Mouse (Mus musculus): Measurements from ENCODE around the gene Siah3. TPM values are rescaled to one million over a fixed set of nuclear protein-coding genes. Genes with fewer than 3 reads are reported as not detected.

Gene Siah3
- polyA plus RNA-seq (2014; fragmentation: Nextera tagmentation; extraction: Ambion mirVana): not detected in 2 replicates

GRCm38 (mm10) chr14:75455743-75456421 lies at the start of gene Siah3:
Siah3 (plus strand) TSS chr14:75455982.
- Histone ChIP-seq H3K4me3 (ENCODE audit: control insufficient read depth in 1 of 2, insufficient read depth in 1 of 2, low read depth in 1 of 2, low read length in 2 of 2) (peak within 1 kb of the TSS; percentile 20 to 40), H3K27ac (replicated peaks in 1 of 2; ENCODE audit: control insufficient read depth in 1 of 2, insufficient read depth in 1 of 2, low read depth in 2 of 2, low read length in 2 of 2) (no peak within 1 kb of the TSS), H3K9ac (ENCODE audit: low read length) (no peak within 1 kb of the TSS; the same call in 1 of the 2 replicates), H3K36me3 (ENCODE audit: control insufficient read depth, insufficient read depth, low read length) (no peaks in the 10 kb centered on the region), H3K9me3 (ENCODE audit: control insufficient read depth, low read length) (no peaks in the 10 kb centered on the region), H3K4me1 (ENCODE audit: control insufficient read depth in 2 of 2, insufficient read depth in 2 of 2, low read length in 2 of 2) (peaks cover 8 to 9% of the 10 kb centered on the region in 2 experiments; a peak in 3 of 4 replicates), H3K27me3 (ENCODE audit: control insufficient read depth, insufficient read depth, low read length) (peaks cover 21% of the 10 kb centered on the region), H3K4me2 (ENCODE audit: low read length) (peak within 1 kb of the TSS; percentile 60)
- 22% methylated on average over 18 of the region's 18 CpGs for WGBS
- no peak for ATAC-seq (ENCODE audit: insufficient number of reproducible peaks, insufficient read depth, low FRiP score, low read depth)

DNA sequence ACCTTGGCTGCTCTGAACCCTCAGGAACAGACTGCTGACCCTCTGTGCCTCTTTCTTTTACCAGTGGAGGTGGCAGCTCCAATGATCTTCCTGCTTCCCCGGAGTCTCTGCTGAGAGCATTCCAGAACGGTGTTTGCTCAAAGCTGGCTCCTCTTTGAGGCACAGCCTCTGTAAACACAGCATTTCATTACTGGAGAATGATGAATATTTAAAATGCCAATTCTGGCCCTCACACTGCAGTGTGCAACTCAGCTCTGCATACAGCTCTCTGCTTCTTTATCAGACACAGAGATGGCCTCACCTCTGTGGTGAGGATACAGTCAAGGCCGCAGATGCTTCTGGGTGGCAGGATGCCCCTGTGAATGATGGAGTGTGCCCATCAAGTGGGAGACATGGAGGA lies 46.0 kb upstream of the Siah3 start:
- Histone ChIP-seq H3K4me1 (ENCODE audit: control insufficient read depth in 2 of 2, insufficient read depth in 2 of 2, low read length in 2 of 2) (no peaks in the 10 kb centered on the region), H3K36me3 (ENCODE audit: control insufficient read depth, insufficient read depth, low read length) (no peaks in the 10 kb centered on the region), H3K27me3 (ENCODE audit: control insufficient read depth, insufficient read depth, low read length) (no peaks in the 10 kb centered on the region; the same call in 1 of the 2 replicates), H3K27ac (replicated peaks in 1 of 2; ENCODE audit: control insufficient read depth in 1 of 2, insufficient read depth in 1 of 2, low read depth in 2 of 2, low read length in 2 of 2) (no peak overlapping the region), H3K9ac (ENCODE audit: low read length) (no peak overlapping the region), H3K4me2 (ENCODE audit: low read length) (no peak overlapping the region), H3K4me3 (ENCODE audit: control insufficient read depth in 1 of 2, insufficient read depth in 1 of 2, low read depth in 1 of 2, low read length in 2 of 2) (no peak overlapping the region), H3K9me3 (ENCODE audit: control insufficient read depth, low read length) (no peaks in the 10 kb centered on the region)
- ATAC-seq (ENCODE audit: insufficient number of reproducible peaks, insufficient read depth, low FRiP score, low read depth): no peak
- 76% methylated on average over 3 of the region's 3 CpGs for WGBS

DNA sequence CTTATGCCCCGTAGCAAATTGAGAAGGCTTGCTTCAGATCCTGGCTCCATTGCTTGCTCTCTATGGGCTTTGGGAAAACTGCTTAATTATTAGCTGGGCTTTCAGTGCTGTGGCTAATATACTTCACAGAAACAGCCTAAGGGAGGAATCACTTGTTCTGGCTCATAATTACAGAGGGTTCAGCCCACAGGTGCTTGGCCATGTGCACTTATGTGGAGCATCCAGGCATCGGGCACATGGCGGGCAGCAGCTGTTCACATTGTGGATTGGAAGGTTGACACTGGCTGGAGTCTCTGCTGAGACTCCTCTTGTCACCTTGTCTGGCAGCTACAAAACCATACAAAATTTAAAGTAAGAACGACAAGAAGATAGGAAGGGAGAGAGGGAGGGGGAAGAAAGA lies 45.4 kb upstream of the Siah3 start:
- no peak for ATAC-seq (ENCODE audit: insufficient number of reproducible peaks, insufficient read depth, low FRiP score, low read depth)
- Histone ChIP-seq H3K27me3 (ENCODE audit: control insufficient read depth, insufficient read depth, low read length) (no peaks in the 10 kb centered on the region; the same call in 1 of the 2 replicates), H3K4me1 (ENCODE audit: control insufficient read depth in 2 of 2, insufficient read depth in 2 of 2, low read length in 2 of 2) (no peaks in the 10 kb centered on the region), H3K27ac (replicated peaks in 1 of 2; ENCODE audit: control insufficient read depth in 1 of 2, insufficient read depth in 1 of 2, low read depth in 2 of 2, low read length in 2 of 2) (no peak overlapping the region), H3K4me3 (ENCODE audit: control insufficient read depth in 1 of 2, insufficient read depth in 1 of 2, low read depth in 1 of 2, low read length in 2 of 2) (no peak overlapping the region), H3K9me3 (ENCODE audit: control insufficient read depth, low read length) (no peaks in the 10 kb centered on the region), H3K9ac (ENCODE audit: low read length) (no peak overlapping the region), H3K36me3 (ENCODE audit: control insufficient read depth, insufficient read depth, low read length) (no peaks in the 10 kb centered on the region), H3K4me2 (ENCODE audit: low read length) (no peak overlapping the region)
- 82% methylated on average over 4 of the region's 4 CpGs for WGBS

GRCm38 (mm10) chr14:75418721-75419120 lies 37.1 kb upstream of the Siah3 start:
- Histone ChIP-seq H3K9me3 (ENCODE audit: control insufficient read depth, low read length) (no peaks in the 10 kb centered on the region), H3K36me3 (ENCODE audit: control insufficient read depth, insufficient read depth, low read length) (no peaks in the 10 kb centered on the region), H3K4me1 (ENCODE audit: control insufficient read depth in 2 of 2, insufficient read depth in 2 of 2, low read length in 2 of 2) (peaks cover 0 to 6% of the 10 kb centered on the region in 2 experiments; a peak in 2 of 4 replicates), H3K4me2 (ENCODE audit: low read length) (no peak overlapping the region), H3K27me3 (ENCODE audit: control insufficient read depth, insufficient read depth, low read length) (no peaks in the 10 kb centered on the region), H3K4me3 (ENCODE audit: control insufficient read depth in 1 of 2, insufficient read depth in 1 of 2, low read depth in 1 of 2, low read length in 2 of 2) (no peak overlapping the region), H3K9ac (ENCODE audit: low read length) (no peak overlapping the region), H3K27ac (replicated peaks in 1 of 2; ENCODE audit: control insufficient read depth in 1 of 2, insufficient read depth in 1 of 2, low read depth in 2 of 2, low read length in 2 of 2) (no peak overlapping the region)
- ATAC-seq (ENCODE audit: insufficient number of reproducible peaks, insufficient read depth, low FRiP score, low read depth): no peak
- WGBS: 83% methylated on average over 3 of the region's 3 CpGs

DNA sequence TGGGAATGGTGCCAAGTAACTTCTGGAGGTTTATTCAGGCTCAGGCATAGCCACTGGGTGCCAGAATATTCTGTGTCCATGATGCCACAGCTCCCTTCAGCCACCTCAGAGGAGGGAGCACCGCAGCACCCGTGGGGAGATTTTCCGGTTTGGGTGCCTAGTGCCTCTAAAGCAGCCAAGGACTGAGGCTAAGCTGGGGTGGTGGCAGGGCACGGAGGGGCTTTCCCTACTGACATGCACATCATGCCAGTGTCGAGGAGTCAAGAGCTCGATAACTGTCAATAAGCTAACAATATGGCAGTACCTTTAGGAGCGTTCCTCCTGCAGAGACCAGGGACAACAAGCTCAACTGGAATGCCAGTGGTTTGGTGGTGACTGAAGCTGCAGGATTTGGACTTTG lies 35.9 kb upstream of the Siah3 start:
- H3K27ac ChIP-seq (replicated peaks in 1 of 2; ENCODE audit: control insufficient read depth in 1 of 2, insufficient read depth in 1 of 2, low read depth in 2 of 2, low read length in 2 of 2): no peak overlapping the region
- H3K27me3 ChIP-seq (ENCODE audit: control insufficient read depth, insufficient read depth, low read length): no peaks in the 10 kb centered on the region
- H3K4me1 ChIP-seq (ENCODE audit: control insufficient read depth in 2 of 2, insufficient read depth in 2 of 2, low read length in 2 of 2): peaks cover 0 to 6% of the 10 kb centered on the region in 2 experiments; a peak in 2 of 4 replicates
- WGBS: 85% methylated on average over 7 of the region's 7 CpGs
- no peak overlapping the region for H3K4me2 ChIP-seq (ENCODE audit: low read length)
- H3K9me3 ChIP-seq (ENCODE audit: control insufficient read depth, low read length): no peaks in the 10 kb centered on the region
- no peak for ATAC-seq (ENCODE audit: insufficient number of reproducible peaks, insufficient read depth, low FRiP score, low read depth)
- no peak overlapping the region for H3K9ac ChIP-seq (ENCODE audit: low read length)
- no peaks in the 10 kb centered on the region for H3K36me3 ChIP-seq (ENCODE audit: control insufficient read depth, insufficient read depth, low read length)
- H3K4me3 ChIP-seq (ENCODE audit: control insufficient read depth in 1 of 2, insufficient read depth in 1 of 2, low read depth in 1 of 2, low read length in 2 of 2): no peak overlapping the region

- no peaks in the 10 kb centered on the region for H3K9me3 ChIP-seq (ENCODE audit: control insufficient read depth, low read length)
- H3K27me3 ChIP-seq (ENCODE audit: control insufficient read depth, insufficient read depth, low read length): no peaks in the 10 kb centered on the region
- no peak overlapping the region for H3K9ac ChIP-seq (ENCODE audit: low read length)
- H3K4me1 ChIP-seq (ENCODE audit: control insufficient read depth in 2 of 2, insufficient read depth in 2 of 2, low read length in 2 of 2): peaks cover 0 to 2% of the 10 kb centered on the region in 2 experiments; a peak in 2 of 4 replicates
- no peak overlapping the region for H3K4me2 ChIP-seq (ENCODE audit: low read length)
- ATAC-seq (ENCODE audit: insufficient number of reproducible peaks, insufficient read depth, low FRiP score, low read depth): no peak
- no peak overlapping the region for H3K27ac ChIP-seq (replicated peaks in 1 of 2; ENCODE audit: control insufficient read depth in 1 of 2, insufficient read depth in 1 of 2, low read depth in 2 of 2, low read length in 2 of 2)
- no peaks in the 10 kb centered on the region for H3K36me3 ChIP-seq (ENCODE audit: control insufficient read depth, insufficient read depth, low read length)
- 46% methylated on average over 6 of the region's 6 CpGs for WGBS
- no peak overlapping the region for H3K4me3 ChIP-seq (ENCODE audit: control insufficient read depth in 1 of 2, insufficient read depth in 1 of 2, low read depth in 1 of 2, low read length in 2 of 2)
Observed at GRCm38 (mm10) chr14:75420811-75421210, 35.0 kb upstream of the Siah3 start.

DNA sequence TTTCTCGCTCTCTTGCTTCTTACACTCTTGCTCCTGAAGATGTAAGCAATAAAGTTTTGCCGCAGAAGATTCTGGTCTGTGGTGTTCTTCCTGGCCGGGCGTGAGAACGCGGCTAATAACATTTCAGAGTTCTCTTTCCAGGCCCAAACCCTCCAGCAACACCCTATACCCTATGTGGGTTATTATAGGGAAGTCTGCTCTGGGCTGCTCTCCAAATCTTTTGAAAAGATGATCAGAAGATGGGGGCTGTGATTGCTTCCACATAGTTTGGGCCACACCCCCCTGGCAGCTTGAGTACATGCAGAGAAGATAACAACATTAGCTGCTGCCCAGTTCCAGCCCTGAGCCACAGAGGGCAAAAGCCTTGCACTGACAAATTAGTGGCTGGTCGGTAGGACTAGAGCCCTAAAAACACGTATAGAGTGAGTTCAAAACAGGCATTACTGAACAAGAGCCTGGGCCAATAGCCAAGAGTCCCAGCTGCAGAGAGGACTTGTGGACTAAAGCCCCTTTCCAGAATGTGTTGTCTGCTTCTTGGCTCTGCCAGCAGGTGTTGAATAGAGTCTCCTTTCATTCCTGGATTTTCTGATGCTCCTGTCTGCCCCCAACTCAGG lies 24.5 kb upstream of the Siah3 start:
- no peak overlapping the region for H3K27ac ChIP-seq (replicated peaks in 1 of 2; ENCODE audit: control insufficient read depth in 1 of 2, insufficient read depth in 1 of 2, low read depth in 2 of 2, low read length in 2 of 2)
- H3K4me3 ChIP-seq (ENCODE audit: control insufficient read depth in 1 of 2, insufficient read depth in 1 of 2, low read depth in 1 of 2, low read length in 2 of 2): no peak overlapping the region
- H3K36me3 ChIP-seq (ENCODE audit: control insufficient read depth, insufficient read depth, low read length): no peaks in the 10 kb centered on the region
- H3K4me2 ChIP-seq (ENCODE audit: low read length): no peak overlapping the region
- no peak overlapping the region for H3K9ac ChIP-seq (ENCODE audit: low read length)
- no peaks in the 10 kb centered on the region for H3K27me3 ChIP-seq (ENCODE audit: control insufficient read depth, insufficient read depth, low read length)
- peaks cover 0 to 3% of the 10 kb centered on the region in 2 experiments; a peak in 2 of 4 replicates for H3K4me1 ChIP-seq (ENCODE audit: control insufficient read depth in 2 of 2, insufficient read depth in 2 of 2, low read length in 2 of 2)
- 89% methylated on average over 7 of the region's 8 CpGs for WGBS
- no peaks in the 10 kb centered on the region for H3K9me3 ChIP-seq (ENCODE audit: control insufficient read depth, low read length)
- no peak for ATAC-seq (ENCODE audit: insufficient number of reproducible peaks, insufficient read depth, low FRiP score, low read depth)

Data from heart, embryonic 14.5 days (tissue).